Mouse (Mus musculus): ENCODE data around the gene Pkn1. TPM values are rescaled to one million over a fixed set of nuclear protein-coding genes. Genes with fewer than 3 reads are reported as not detected.

Pkn1 gene
- 24.4 and 28.7 TPM in 2 replicates for polyA plus RNA-seq (2016; fragmentation: Nextera tagmentation; extraction: Ambion mirVana)

GRCm38 (mm10) chr8:83698661-83699453 lies at the start of gene Pkn1:
Pkn1 (minus strand) TSS chr8:83699179.
- Histone ChIP-seq H3K36me3 (no peaks in the 10 kb centered on the region), H3K4me1 (replicated peaks) (peaks cover 50% of the 10 kb centered on the region), H3K4me2 (peak within 1 kb of the TSS; percentile 98), H3K4me3 (peak within 1 kb of the TSS; percentile 97), H3K27me3 (replicated peaks) (no peaks in the 10 kb centered on the region), H3K9ac (peak within 1 kb of the TSS; percentile 98), H3K9me3 (replicated peaks) (no peaks in the 10 kb centered on the region), H3K27ac (ENCODE audit: poor library complexity, severe bottlenecking) (peak within 1 kb of the TSS; percentile 74)
- ATAC-seq (ENCODE audit: insufficient number of reproducible peaks, low FRiP score), result peak; percentile 93
- WGBS, result 2% methylated on average over 82 of the region's 85 CpGs

- Histone ChIP-seq H3K36me3 (no peaks in the 10 kb centered on the region), H3K27me3 (replicated peaks) (no peaks in the 10 kb centered on the region), H3K4me1 (replicated peaks) (peaks cover 21% of the 10 kb centered on the region), H3K9me3 (replicated peaks) (no peaks in the 10 kb centered on the region), H3K4me2 (peak overlapping the region; percentile 85), H3K4me3 (no peak overlapping the region), H3K27ac (ENCODE audit: poor library complexity, severe bottlenecking) (peak overlapping the region; percentile 88), H3K9ac (no peak overlapping the region)
- 41% methylated on average over 3 of the region's 3 CpGs for WGBS
- 0 out of 2 replicates have a peak, but pooled peaks have one; percentile 29 for ATAC-seq (ENCODE audit: insufficient number of reproducible peaks, low FRiP score)
Observed at GRCm38 (mm10) chr8:83748708-83749107, 49.7 kb upstream of the Pkn1 start.

- Histone ChIP-seq H3K9ac (peak overlapping the region; percentile 74), H3K4me3 (peak overlapping the region; percentile 47), H3K27me3 (replicated peaks) (no peaks in the 10 kb centered on the region), H3K9me3 (replicated peaks) (no peaks in the 10 kb centered on the region), H3K36me3 (no peaks in the 10 kb centered on the region), H3K4me1 (replicated peaks) (peaks cover 21% of the 10 kb centered on the region), H3K27ac (ENCODE audit: poor library complexity, severe bottlenecking) (peak overlapping the region; percentile 88), H3K4me2 (peak overlapping the region; percentile 85)
- under 1% methylated on average over 28 of the region's 28 CpGs for WGBS
- ATAC-seq (ENCODE audit: insufficient number of reproducible peaks, low FRiP score), result peak; percentile 76
Observed at GRCm38 (mm10) chr8:83747661-83748346, 48.8 kb upstream of the Pkn1 start.

- Histone ChIP-seq H3K9ac (no peak overlapping the region), H3K4me2 (no peak overlapping the region), H3K9me3 (replicated peaks) (no peaks in the 10 kb centered on the region), H3K4me3 (no peak overlapping the region), H3K4me1 (replicated peaks) (peaks cover 36% of the 10 kb centered on the region), H3K36me3 (no peaks in the 10 kb centered on the region), H3K27ac (ENCODE audit: poor library complexity, severe bottlenecking) (no peak overlapping the region), H3K27me3 (replicated peaks) (no peaks in the 10 kb centered on the region)
- WGBS, result 77% methylated on average over 4 of the region's 4 CpGs
- ATAC-seq (ENCODE audit: insufficient number of reproducible peaks, low FRiP score), result no peak
Observed at GRCm38 (mm10) chr8:83744070-83744469, 45.1 kb upstream of the Pkn1 start.

- Histone ChIP-seq H3K4me2 (no peak overlapping the region), H3K9me3 (replicated peaks) (no peaks in the 10 kb centered on the region), H3K4me3 (no peak overlapping the region), H3K27me3 (replicated peaks) (no peaks in the 10 kb centered on the region), H3K4me1 (replicated peaks) (peaks cover 36% of the 10 kb centered on the region), H3K9ac (no peak overlapping the region), H3K27ac (ENCODE audit: poor library complexity, severe bottlenecking) (no peak overlapping the region), H3K36me3 (no peaks in the 10 kb centered on the region)
- 72% methylated on average over 6 of the region's 6 CpGs for WGBS
- no peak for ATAC-seq (ENCODE audit: insufficient number of reproducible peaks, low FRiP score)
Observed at GRCm38 (mm10) chr8:83742968-83743367, 44.0 kb upstream of the Pkn1 start.

GRCm38 (mm10) chr8:83741849-83742655 lies 43.1 kb upstream of the Pkn1 start:
- H3K9ac ChIP-seq, result 0 out of 2 replicates have a peak overlapping the region, but pooled peaks have one; percentile 87
- WGBS, result 76% methylated on average over 19 of the region's 19 CpGs
- H3K27ac ChIP-seq (ENCODE audit: poor library complexity, severe bottlenecking), result 0 out of 2 replicates have a peak overlapping the region, but pooled peaks have one; percentile 69
- peaks cover 35% of the 10 kb centered on the region for H3K4me1 ChIP-seq (replicated peaks)
- H3K9me3 ChIP-seq (replicated peaks), result no peaks in the 10 kb centered on the region
- H3K4me3 ChIP-seq, result peak overlapping the region; percentile 58; the same call in 1 of the 2 replicates
- H3K36me3 ChIP-seq, result 0 out of 2 replicates have a peak, but pooled peaks cover 1% of the 10 kb centered on the region
- peak overlapping the region; percentile 88 for H3K4me2 ChIP-seq
- no peak for ATAC-seq (ENCODE audit: insufficient number of reproducible peaks, low FRiP score)
- no peaks in the 10 kb centered on the region for H3K27me3 ChIP-seq (replicated peaks)

GRCm38 (mm10) chr8:83740976-83741741 lies 42.2 kb upstream of the Pkn1 start, which contains the start of gene Adgre5:
Adgre5 (minus strand) TSS chr8:83741326.
- H3K27me3 ChIP-seq (replicated peaks), result no peaks in the 10 kb centered on the region
- no peaks in the 10 kb centered on the region for H3K9me3 ChIP-seq (replicated peaks)
- 0 out of 2 replicates have a peak, but pooled peaks cover 3% of the 10 kb centered on the region for H3K36me3 ChIP-seq
- H3K27ac ChIP-seq (ENCODE audit: poor library complexity, severe bottlenecking), result peak within 1 kb of the TSS; percentile 69
- H3K9ac ChIP-seq, result peak within 1 kb of the TSS; percentile 87
- peak within 1 kb of the TSS; percentile 88 for H3K4me2 ChIP-seq
- H3K4me3 ChIP-seq, result peak within 1 kb of the TSS; percentile 58
- 2% methylated on average over 50 of the region's 56 CpGs for WGBS
- ATAC-seq (ENCODE audit: insufficient number of reproducible peaks, low FRiP score), result peak; percentile 80
- peaks cover 35% of the 10 kb centered on the region for H3K4me1 ChIP-seq (replicated peaks)

GRCm38 (mm10) chr8:83740586-83740975 lies 41.6 kb upstream of the Pkn1 start:
- WGBS, result 15% methylated on average over 3 of the region's 3 CpGs
- H3K4me2 ChIP-seq, result peak overlapping the region; percentile 88
- no peaks in the 10 kb centered on the region for H3K27me3 ChIP-seq (replicated peaks)
- peaks cover 35% of the 10 kb centered on the region for H3K4me1 ChIP-seq (replicated peaks)
- peak overlapping the region; percentile 58 for H3K4me3 ChIP-seq
- H3K9me3 ChIP-seq (replicated peaks), result no peaks in the 10 kb centered on the region
- peak overlapping the region; percentile 69 for H3K27ac ChIP-seq (ENCODE audit: poor library complexity, severe bottlenecking)
- peak overlapping the region; percentile 87 for H3K9ac ChIP-seq
- 0 out of 2 replicates have a peak, but pooled peaks cover 3% of the 10 kb centered on the region for H3K36me3 ChIP-seq
- ATAC-seq (ENCODE audit: insufficient number of reproducible peaks, low FRiP score), result peak; percentile 20; the same call in 1 of the 2 replicates

GRCm38 (mm10) chr8:83739711-83740468 lies 40.9 kb upstream of the Pkn1 start:
- H3K4me2 ChIP-seq, result peak overlapping the region; percentile 88
- H3K36me3 ChIP-seq, result 0 out of 2 replicates have a peak, but pooled peaks cover 3% of the 10 kb centered on the region
- peaks cover 35% of the 10 kb centered on the region for H3K4me1 ChIP-seq (replicated peaks)
- peak overlapping the region; percentile 58 for H3K4me3 ChIP-seq
- no peak for ATAC-seq (ENCODE audit: insufficient number of reproducible peaks, low FRiP score)
- WGBS, result 36% methylated on average over 8 of the region's 8 CpGs
- no peaks in the 10 kb centered on the region for H3K27me3 ChIP-seq (replicated peaks)
- no peaks in the 10 kb centered on the region for H3K9me3 ChIP-seq (replicated peaks)
- H3K27ac ChIP-seq (ENCODE audit: poor library complexity, severe bottlenecking), result peak overlapping the region; percentile 33; the same call in 1 of the 2 replicates
- no peak overlapping the region for H3K9ac ChIP-seq

Data from heart, embryonic 12.5 days (tissue).